Mouse (Mus musculus): Measurements from ENCODE around the gene Naa80.

DNA sequence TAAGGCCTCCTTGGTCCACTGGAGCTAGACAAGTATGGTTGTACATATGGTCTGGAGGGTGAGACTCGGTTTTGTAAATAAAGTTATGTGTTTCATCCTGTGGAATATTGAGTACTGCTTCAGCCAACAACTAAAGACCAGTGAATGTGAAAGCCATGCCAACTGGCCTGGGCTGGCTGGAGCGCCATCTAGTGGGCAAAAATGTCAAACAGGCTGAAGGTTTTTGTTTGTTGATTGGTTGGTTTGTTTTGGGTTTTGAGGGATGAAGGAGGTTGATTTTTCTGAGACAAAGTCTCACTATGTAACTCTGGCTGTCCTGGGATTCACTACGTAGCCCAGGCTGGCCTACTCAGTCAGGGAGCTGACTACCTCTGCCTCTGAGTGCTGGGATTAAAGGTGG is 33.1 kb upstream of the Naa80 start:
- TF ChIP-seq CTCF (IDR thresholded peaks at IDR 0.05; ENCODE audit: low read depth, low read length): peak; percentile 98
- TF ChIP-seq POLR2A (IDR thresholded peaks at IDR 0.05; ENCODE audit: borderline replicate concordance, low read depth, low read length): no peak

All from bone marrow macrophage, adult 2 months (primary cell).